Mouse (Mus musculus) stomach, embryonic 15.5 days (tissue): Measurements from ENCODE around the gene Nmnat2. TPM values are rescaled to one million over a fixed set of nuclear protein-coding genes. Genes with fewer than 3 reads are reported as not detected.

ENCODE experiments used
- ATAC-seq: fragments of 200-750 bp; cut with Nextera tagmentation; 2 replicates; pipeline ENCODE4 v1.8.0; 2017; ENCODE audit warnings: low read depth, moderate number of reproducible peaks, moderate TSS enrichment; ENCODE audit not compliant: insufficient read depth, low FRiP score
- H3K27ac ChIP-seq: fragments of 300-500 bp; sonication (generic); 2 replicates; pipeline ENCODE4 v1.5.1; 2015; ENCODE audit warnings: mild to moderate bottlenecking, inconsistent platforms
- H3K27me3 ChIP-seq: fragments of 300-500 bp; sonication (generic); replicated peaks from 2 replicates; pipeline ENCODE4 v1.6.1; 2015; ENCODE audit warnings: inconsistent platforms
- H3K36me3 ChIP-seq: fragments of 300-500 bp; sonication (generic); 2 replicates; pipeline ENCODE4 v1.6.1; 2015; ENCODE audit warnings: inconsistent platforms
- H3K4me1 ChIP-seq: fragments of 300-500 bp; sonication (generic); 2 replicates; pipeline ENCODE4 v1.6.1; 2015; ENCODE audit warnings: inconsistent platforms
- H3K4me2 ChIP-seq: fragments of 300-500 bp; sonication (generic); 2 replicates; pipeline ENCODE4 v1.6.1; 2015; ENCODE audit warnings: mild to moderate bottlenecking, inconsistent platforms
- H3K4me3 ChIP-seq: fragments of 300-500 bp; sonication (generic); replicated peaks from 2 replicates; pipeline ENCODE4 v1.5.1; 2015; ENCODE audit warnings: inconsistent platforms
- H3K9ac ChIP-seq: fragments of 300-500 bp; sonication (generic); 2 replicates; pipeline ENCODE4 v1.6.1; 2015; ENCODE audit warnings: inconsistent platforms
- H3K9me3 ChIP-seq: fragments of 300-500 bp; sonication (generic); 2 replicates; pipeline ENCODE4 v1.6.1; 2016; ENCODE audit warnings: inconsistent platforms
- WGBS: fragments of 180-500 bp; shearing (Covaris S2); methylation state at CpG from one replicate; pipeline ENCODE4 v1.1.7; 2015; 5-methylcytosine and 5-hydroxymethylcytosine counted together
- polyA plus RNA-seq: library from polyadenylated mRNA; unstranded; fragments of >200 nt; fragmentation: Nextera tagmentation; extraction: Ambion mirVana; gene quantifications from 2 replicates; pipeline ENCODE4 v1.2.1, GENCODE M21; 2015

Nmnat2 gene
- polyA plus RNA-seq, 1 experiment from 2014 or later, result 2.4 TPM

DNA sequence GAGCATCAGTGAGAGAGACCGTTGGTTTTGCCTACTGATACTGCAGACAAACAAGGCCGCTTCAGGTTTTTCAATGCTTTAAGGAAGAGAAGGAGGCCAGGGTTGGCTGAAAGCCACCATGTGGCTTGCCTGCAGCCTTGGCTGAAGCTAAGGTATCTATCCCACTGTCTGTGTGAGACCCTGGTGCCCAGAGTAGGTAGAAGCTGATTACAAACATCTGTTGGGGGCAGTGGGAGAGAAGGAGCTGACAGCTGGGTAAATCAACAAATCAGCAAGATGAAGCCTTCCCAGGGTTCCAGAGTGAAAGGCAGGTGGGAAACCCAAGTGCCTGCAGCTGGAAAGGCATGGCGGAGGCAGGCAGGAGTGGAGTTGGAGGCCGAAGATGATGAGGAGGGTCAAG is 136.0 kb downstream of the Nmnat2 start:
- Histone ChIP-seq H3K4me1 (0 out of 2 replicates have a peak, but pooled peaks cover 4% of the 10 kb centered on the region), H3K9me3 (no peaks in the 10 kb centered on the region), H3K27ac (no peak overlapping the region), H3K4me2 (no peak overlapping the region), H3K4me3 (no peak overlapping the region), H3K36me3 (no peaks in the 10 kb centered on the region), H3K9ac (no peak overlapping the region), H3K27me3 (no peaks in the 10 kb centered on the region)
- no peak for ATAC-seq
- 69% methylated on average over 4 of the region's 4 CpGs for WGBS

GRCm38 (mm10) chr1:153091438-153092236 is 136.8 kb downstream of the Nmnat2 start:
- ATAC-seq, result peak; percentile 42; the same call in 1 of the 2 replicates
- H3K36me3 ChIP-seq, result no peaks in the 10 kb centered on the region
- no peak overlapping the region for H3K4me3 ChIP-seq
- no peak overlapping the region for H3K4me2 ChIP-seq
- no peak overlapping the region for H3K9ac ChIP-seq
- no peaks in the 10 kb centered on the region for H3K9me3 ChIP-seq
- H3K27ac ChIP-seq, result no peak overlapping the region
- 31% methylated on average over 9 of the region's 9 CpGs for WGBS
- H3K4me1 ChIP-seq, result 0 out of 2 replicates have a peak, but pooled peaks cover 4% of the 10 kb centered on the region
- no peaks in the 10 kb centered on the region for H3K27me3 ChIP-seq

DNA sequence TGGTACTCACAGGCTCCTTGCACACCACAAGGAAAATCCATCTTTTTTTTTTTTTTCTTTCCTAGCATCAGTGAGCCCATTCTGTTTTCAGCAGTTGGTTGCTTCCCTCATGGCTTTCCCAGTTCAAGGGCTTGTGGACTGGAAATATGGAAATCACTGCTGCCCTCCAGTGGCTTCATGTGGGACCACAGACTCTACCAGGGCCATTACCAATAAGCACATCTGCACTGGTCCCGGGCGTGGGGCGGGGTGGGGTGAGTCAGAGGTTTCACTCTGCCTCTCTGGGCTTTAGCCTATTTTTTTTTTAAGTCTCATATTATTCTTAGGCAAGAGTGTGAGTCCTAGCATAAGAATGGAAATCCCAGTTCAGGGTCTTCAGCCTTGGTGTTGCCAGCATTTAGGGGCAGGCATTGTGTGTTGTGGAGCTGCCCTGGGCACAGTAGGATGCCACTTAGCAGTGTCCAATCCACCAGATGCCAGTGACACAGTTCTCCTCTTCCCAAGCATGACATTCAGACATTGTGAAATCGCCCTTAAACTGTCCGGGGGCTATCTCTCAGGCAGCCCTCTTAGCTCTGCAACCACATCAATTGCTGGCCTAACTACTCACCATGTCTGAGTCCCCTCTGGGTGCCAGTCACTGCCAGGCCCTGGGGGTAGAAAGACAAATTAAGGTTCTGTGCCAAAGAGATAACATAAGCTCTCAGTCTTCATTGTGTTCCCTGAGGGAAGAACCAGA is 137.6 kb downstream of the Nmnat2 start:
- H3K27ac ChIP-seq, result no peak overlapping the region
- 0 out of 2 replicates have a peak, but pooled peaks cover 4% of the 10 kb centered on the region for H3K4me1 ChIP-seq
- no peaks in the 10 kb centered on the region for H3K27me3 ChIP-seq
- ATAC-seq, result peak; percentile 37; the same call in 1 of the 2 replicates
- 51% methylated on average over 5 of the region's 5 CpGs for whole genome bisulfite sequencing
- H3K9me3 ChIP-seq, result no peaks in the 10 kb centered on the region
- no peak overlapping the region for H3K9ac ChIP-seq
- no peaks in the 10 kb centered on the region for H3K36me3 ChIP-seq
- H3K4me2 ChIP-seq, result no peak overlapping the region
- H3K4me3 ChIP-seq, result no peak overlapping the region

DNA sequence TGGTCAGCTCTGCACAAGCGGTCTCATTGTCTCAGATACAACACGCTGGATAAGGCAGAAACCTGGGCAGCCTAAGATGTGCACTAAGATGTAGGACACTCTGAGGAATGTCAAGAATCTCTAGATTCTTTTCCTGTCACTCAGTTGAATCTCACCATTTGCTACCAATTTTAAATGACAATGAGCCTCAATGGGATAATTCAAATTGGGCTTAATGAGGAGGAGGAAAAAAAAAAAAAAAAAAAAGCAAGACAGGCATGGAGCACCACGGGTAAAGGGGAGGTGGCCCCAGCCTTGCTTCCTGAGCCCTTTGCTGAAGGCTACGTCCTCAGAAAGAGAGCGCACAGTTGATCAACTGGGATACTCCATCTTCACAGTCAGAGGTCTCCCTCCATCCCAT is 138.4 kb downstream of the Nmnat2 start:
- no peaks in the 10 kb centered on the region for H3K36me3 ChIP-seq
- no peak overlapping the region for H3K9ac ChIP-seq
- H3K9me3 ChIP-seq, result no peaks in the 10 kb centered on the region
- 0 out of 2 replicates have a peak, but pooled peaks cover 4% of the 10 kb centered on the region for H3K4me1 ChIP-seq
- H3K4me2 ChIP-seq, result no peak overlapping the region
- ATAC-seq, result no peak
- no peak overlapping the region for H3K27ac ChIP-seq
- no peaks in the 10 kb centered on the region for H3K27me3 ChIP-seq
- 70% methylated on average over 5 of the region's 5 CpGs for WGBS
- H3K4me3 ChIP-seq, result no peak overlapping the region

DNA sequence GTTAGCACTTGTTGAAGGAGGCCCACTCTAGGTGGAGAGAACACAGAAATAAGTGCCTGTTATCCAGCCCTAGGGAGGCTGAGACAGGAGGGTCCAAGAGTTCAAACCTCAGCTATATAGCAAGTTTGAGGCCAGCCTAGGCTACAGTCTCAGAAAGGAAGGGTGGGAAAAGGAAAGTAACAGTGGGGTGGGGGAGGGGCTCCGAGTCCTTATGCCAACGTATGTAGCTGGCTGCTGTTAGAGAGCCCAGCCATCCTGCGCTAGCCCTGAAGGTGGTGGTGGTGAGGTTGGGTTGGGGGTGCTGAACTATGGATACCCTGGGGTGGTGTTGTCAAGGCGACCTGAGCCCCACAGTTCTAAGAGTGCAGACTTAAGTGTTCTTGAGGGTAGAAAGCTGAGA is 138.8 kb downstream of the Nmnat2 start:
- Histone ChIP-seq H3K4me3 (no peak overlapping the region), H3K9ac (no peak overlapping the region), H3K27me3 (no peaks in the 10 kb centered on the region), H3K4me1 (0 out of 2 replicates have a peak, but pooled peaks cover 4% of the 10 kb centered on the region), H3K27ac (no peak overlapping the region), H3K9me3 (no peaks in the 10 kb centered on the region), H3K36me3 (no peaks in the 10 kb centered on the region), H3K4me2 (no peak overlapping the region)
- 71% methylated on average over 4 of the region's 4 CpGs for WGBS
- no peak for ATAC-seq

DNA sequence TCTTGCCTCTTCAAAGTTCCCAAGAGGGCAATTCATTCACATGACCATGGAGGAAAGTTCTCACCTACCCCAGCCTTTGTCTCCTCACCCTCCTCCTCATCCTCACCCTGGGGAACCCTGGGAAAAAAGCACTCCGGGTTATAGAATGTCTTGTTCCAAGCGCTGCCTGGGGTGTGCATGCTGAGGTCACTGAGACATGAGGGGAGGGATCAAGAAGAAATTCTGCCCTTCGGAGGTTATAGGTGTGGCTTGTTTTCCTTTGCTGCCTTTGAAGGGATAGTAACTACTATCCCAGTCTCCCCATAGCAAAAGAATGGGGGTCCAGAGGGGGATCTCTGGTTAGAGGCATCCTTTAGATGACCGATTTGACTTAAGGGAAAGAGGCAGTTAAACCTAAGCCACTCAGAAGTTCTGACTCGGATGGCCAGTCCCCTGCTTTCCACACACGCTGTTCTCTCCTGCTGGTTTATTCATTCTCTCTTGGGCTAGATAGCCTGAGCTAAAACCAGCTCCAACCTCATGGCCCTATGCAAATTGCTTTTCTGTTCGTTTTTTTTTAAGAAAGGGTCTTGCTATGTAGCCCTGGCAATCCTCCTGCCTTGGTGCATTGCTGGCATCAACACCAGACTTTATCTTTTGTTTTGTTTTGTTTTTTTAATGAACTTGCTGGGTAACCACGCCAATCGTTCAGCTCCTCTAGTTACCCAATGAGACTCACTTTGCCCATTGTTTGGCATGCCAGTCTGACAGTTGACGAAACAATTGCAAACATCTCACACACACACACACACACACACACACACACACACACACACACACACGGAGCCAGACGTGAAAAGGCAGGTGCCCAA is 139.7 kb downstream of the Nmnat2 start:
- H3K4me2 ChIP-seq, result no peak overlapping the region
- no peak overlapping the region for H3K27ac ChIP-seq
- 44% methylated on average over 12 of the region's 12 CpGs for WGBS
- no peak overlapping the region for H3K9ac ChIP-seq
- H3K36me3 ChIP-seq, result no peaks in the 10 kb centered on the region
- no peaks in the 10 kb centered on the region for H3K27me3 ChIP-seq
- no peak overlapping the region for H3K4me3 ChIP-seq
- 0 out of 2 replicates have a peak, but pooled peaks cover 4% of the 10 kb centered on the region for H3K4me1 ChIP-seq
- ATAC-seq, result no peak
- no peaks in the 10 kb centered on the region for H3K9me3 ChIP-seq

DNA sequence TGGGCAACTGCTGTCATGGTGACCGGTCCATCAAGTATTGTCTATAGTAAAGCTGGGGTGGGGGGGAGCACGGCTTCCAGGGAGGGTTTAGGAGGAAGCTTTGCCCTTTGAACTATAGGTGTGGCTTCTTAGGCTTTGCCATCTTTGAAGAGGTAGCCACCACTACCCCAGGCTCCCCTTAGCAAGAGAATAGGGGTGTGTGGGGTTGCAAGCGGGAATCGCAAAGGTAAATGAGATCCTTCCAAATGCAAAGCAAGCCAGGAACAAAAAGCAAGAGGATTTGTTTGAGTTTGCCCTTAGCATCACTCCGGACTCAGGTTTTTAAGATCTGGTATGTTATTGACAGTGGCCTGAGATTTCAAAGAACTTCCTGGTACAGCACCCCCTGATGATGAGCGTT is 140.5 kb downstream of the Nmnat2 start:
- 0 out of 2 replicates have a peak, but pooled peaks cover 4% of the 10 kb centered on the region for H3K4me1 ChIP-seq
- no peak overlapping the region for H3K27ac ChIP-seq
- H3K36me3 ChIP-seq, result no peaks in the 10 kb centered on the region

DNA sequence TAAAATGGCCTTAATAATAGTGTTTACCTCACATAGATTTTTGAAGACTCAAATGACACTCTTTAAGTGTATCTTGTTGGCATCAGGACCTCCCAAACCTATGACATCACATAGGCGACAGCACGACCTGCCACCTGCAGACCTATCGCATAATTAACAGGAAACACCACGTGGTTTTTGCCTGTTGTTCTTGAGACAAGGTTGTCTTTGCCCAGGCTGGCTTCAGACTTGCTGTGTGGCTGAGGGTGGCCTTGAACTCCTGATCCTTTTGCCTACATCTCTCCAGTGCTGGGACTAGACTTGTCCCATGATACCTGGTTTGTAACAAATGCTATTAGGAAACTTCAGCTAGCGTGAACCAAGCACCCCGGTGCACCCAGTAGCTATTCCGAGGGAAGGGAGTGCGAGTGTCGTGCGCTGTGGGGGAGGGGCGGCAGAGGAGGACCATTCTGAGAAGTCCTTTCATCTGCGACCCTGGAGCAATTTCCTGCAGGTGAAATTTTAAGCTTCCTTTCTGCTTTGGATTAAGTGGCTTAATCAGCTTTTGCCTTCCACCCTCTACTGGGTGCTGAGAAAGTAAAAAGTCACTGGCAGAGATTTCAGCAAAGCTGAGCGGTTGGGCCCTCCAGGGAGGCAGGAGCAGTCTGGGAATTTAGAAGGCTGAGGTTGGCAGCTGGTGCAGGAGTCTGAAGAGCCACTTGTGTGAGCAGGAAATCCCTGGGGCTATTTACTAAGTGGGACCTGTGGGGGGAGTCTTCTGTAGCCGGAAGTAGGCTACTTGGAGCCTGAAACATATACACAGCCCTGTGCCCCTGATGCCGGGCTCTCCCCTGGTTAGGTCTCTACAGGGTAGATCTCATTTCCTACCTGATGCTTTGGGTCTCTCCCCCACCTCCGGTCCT is 141.3 kb downstream of the Nmnat2 start:
- H3K9me3 ChIP-seq, result no peaks in the 10 kb centered on the region
- H3K36me3 ChIP-seq, result no peaks in the 10 kb centered on the region
- ATAC-seq, result no peak
- H3K27ac ChIP-seq, result no peak overlapping the region
- H3K4me1 ChIP-seq, result peaks cover 11% of the 10 kb centered on the region; the same call in 1 of the 2 replicates
- H3K27me3 ChIP-seq, result no peaks in the 10 kb centered on the region
- 29% methylated on average over 16 of the region's 16 CpGs for WGBS
- no peak overlapping the region for H3K9ac ChIP-seq
- no peak overlapping the region for H3K4me3 ChIP-seq
- H3K4me2 ChIP-seq, result no peak overlapping the region

More for the DNA sequence above, 140.5 kb downstream of the Nmnat2 start:
- Histone ChIP-seq H3K9ac (no peak overlapping the region), H3K9me3 (no peaks in the 10 kb centered on the region), H3K4me2 (no peak overlapping the region), H3K27me3 (no peaks in the 10 kb centered on the region), H3K4me3 (no peak overlapping the region)
- ATAC-seq, result no peak
- 68% methylated on average over 6 of the region's 6 CpGs for WGBS

DNA sequence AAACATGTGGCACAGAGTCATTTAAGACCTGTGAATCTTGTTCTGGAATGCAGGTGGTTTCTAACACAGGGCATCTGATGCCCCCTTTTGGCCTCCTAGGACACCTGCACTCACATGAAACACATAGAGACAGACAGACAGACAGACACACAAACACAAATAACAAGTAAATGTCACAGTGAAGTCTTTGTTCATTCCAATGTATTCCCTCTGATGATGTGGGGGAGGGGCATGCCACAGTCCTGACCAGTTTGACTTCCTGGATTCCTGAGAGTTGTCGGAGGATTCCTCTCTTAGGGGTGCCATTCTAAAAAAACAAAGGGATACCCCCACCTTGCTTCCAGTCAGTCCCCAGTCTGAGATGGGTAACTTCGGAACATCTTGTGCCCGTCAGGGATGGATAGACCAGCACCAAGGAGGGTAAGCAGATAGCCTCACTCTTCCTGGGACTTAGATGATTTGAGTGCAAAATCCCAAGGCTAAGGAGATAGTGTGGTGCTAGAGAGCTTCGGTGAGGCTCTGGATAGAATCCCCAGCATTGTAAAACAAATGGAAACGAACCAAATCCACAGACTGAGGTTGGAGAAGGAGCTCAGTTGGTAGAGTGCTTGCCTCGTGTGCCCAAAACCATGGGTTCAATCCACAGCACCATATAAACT is 142.4 kb downstream of the Nmnat2 start:
- Histone ChIP-seq H3K9me3 (no peaks in the 10 kb centered on the region), H3K4me3 (no peak overlapping the region), H3K27me3 (no peaks in the 10 kb centered on the region), H3K27ac (no peak overlapping the region), H3K9ac (no peak overlapping the region), H3K4me2 (no peak overlapping the region), H3K4me1 (peaks cover 13% of the 10 kb centered on the region; the same call in 1 of the 2 replicates), H3K36me3 (no peaks in the 10 kb centered on the region)
- no peak for ATAC-seq
- 88% methylated on average over 6 of the region's 6 CpGs for WGBS

DNA sequence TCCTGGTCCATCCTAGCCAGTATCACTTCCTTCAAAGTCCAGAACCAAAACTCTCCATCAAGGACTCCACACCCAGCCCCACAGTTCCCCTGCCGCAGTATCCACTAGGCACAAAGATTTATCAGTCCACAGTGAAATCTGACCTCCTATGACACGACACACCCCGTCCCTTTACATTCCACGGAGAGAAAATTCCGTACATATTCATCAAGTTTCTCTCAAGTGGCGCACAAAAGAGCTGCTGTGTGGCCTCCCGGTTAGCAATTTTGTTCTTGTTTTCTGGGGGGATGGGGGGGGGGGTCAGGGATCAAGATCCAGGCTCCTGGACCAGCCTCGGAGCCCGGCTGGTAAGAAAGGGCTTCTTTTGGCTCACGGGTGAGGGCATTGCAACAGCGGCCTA is 143.8 kb downstream of the Nmnat2 start:
- WGBS, result 58% methylated on average over 11 of the region's 11 CpGs

More for the DNA sequence above, 143.8 kb downstream of the Nmnat2 start:
- Histone ChIP-seq H3K27ac (no peak overlapping the region), H3K9me3 (no peaks in the 10 kb centered on the region), H3K4me2 (no peak overlapping the region), H3K4me1 (peaks cover 11% of the 10 kb centered on the region; the same call in 1 of the 2 replicates), H3K27me3 (no peaks in the 10 kb centered on the region), H3K4me3 (no peak overlapping the region), H3K9ac (no peak overlapping the region), H3K36me3 (no peaks in the 10 kb centered on the region)
- ATAC-seq, result no peak
